Mouse (Mus musculus) heart, embryonic 10.5 days (tissue): ENCODE data around the gene Pop4. TPM values are rescaled to one million over a fixed set of nuclear protein-coding genes. Genes with fewer than 3 reads are reported as not detected.
"Not testable (repeated sequence)": the region's sequence is repeated elsewhere in the genome, so short reads cannot be mapped to it uniquely, and the experiment has no call there.

ENCODE experiments used
- DNase-seq: peaks from one replicate; pipeline ENCODE4 v3.0.0-alpha.2; 2017; ENCODE audit warnings: low spot score
- H3K27ac ChIP-seq: fragments of 300-500 bp; sonication (generic); 2 replicates; pipeline ENCODE4 v1.5.1; 2016; ENCODE audit warnings: mild to moderate bottlenecking
- H3K27me3 ChIP-seq: fragments of 300-500 bp; sonication (generic); 2 replicates; pipeline ENCODE4 v1.6.1; 2016; ENCODE audit warnings: mild to moderate bottlenecking; ENCODE audit not compliant: poor library complexity, insufficient read depth, severe bottlenecking
- H3K36me3 ChIP-seq: fragments of 300-500 bp; sonication (generic); 2 replicates; pipeline ENCODE4 v1.6.1; 2016; ENCODE audit warnings: mild to moderate bottlenecking, moderate library complexity
- H3K4me1 ChIP-seq: fragments of 300-500 bp; sonication (generic); 2 replicates; pipeline ENCODE4 v1.6.1; 2016; ENCODE audit warnings: mild to moderate bottlenecking
- H3K4me3 ChIP-seq: fragments of 300-500 bp; sonication (generic); 2 replicates; pipeline ENCODE4 v1.5.1; 2016; ENCODE audit warnings: mild to moderate bottlenecking, moderate library complexity
- H3K9me3 ChIP-seq: fragments of 300-500 bp; sonication (generic); 2 replicates; pipeline ENCODE4 v1.6.1; 2016; ENCODE audit warnings: mild to moderate bottlenecking, moderate library complexity
- WGBS: fragments of 180-500 bp; shearing (Covaris S2); methylation state at CpG from one replicate; pipeline ENCODE4 v1.1.7; 2016; 5-methylcytosine and 5-hydroxymethylcytosine counted together
- polyA plus RNA-seq: library from polyadenylated mRNA; unstranded; fragments of >200 nt; fragmentation: Nextera tagmentation; extraction: Ambion mirVana; gene quantifications from 2 replicates; pipeline ENCODE4 v1.2.1, GENCODE M21; 2016

The Pop4 gene
- 46.0 and 61.7 TPM in 2 replicates for polyA plus RNA-seq

GRCm38 (mm10) chr7:38270703-38271510, at the start of gene Pop4:
Gene Pop4 (minus strand): TSS chr7:38271423.
- peaks cover 13% of the 10 kb centered on the region for H3K4me1 ChIP-seq
- peaks cover 26% of the 10 kb centered on the region for H3K36me3 ChIP-seq
- peak within 1 kb of the TSS; percentile 91 for H3K27ac ChIP-seq
- no peaks in the 10 kb centered on the region for H3K9me3 ChIP-seq
- H3K27me3 ChIP-seq, result no peaks in the 10 kb centered on the region
- peak; percentile 95 for DNase-seq
- WGBS, result under 1% methylated on average over 38 of the region's 38 CpGs
- H3K4me3 ChIP-seq, result peak within 1 kb of the TSS; percentile 86

GRCm38 (mm10) chr7:38320641-38321040, 49.4 kb upstream of the Pop4 start:
- DNase-seq, result no peak
- no peaks in the 10 kb centered on the region for H3K9me3 ChIP-seq
- H3K4me1 ChIP-seq, result no peaks in the 10 kb centered on the region
- H3K27ac ChIP-seq, result no peak overlapping the region
- H3K36me3 ChIP-seq, result no peaks in the 10 kb centered on the region
- no peaks in the 10 kb centered on the region for H3K27me3 ChIP-seq
- no peak overlapping the region for H3K4me3 ChIP-seq
- WGBS, result 82% methylated on average over 2 of the region's 2 CpGs

- H3K9me3 ChIP-seq, H3K4me3 ChIP-seq, H3K36me3 ChIP-seq, H3K4me1 ChIP-seq, DNase-seq, H3K27ac ChIP-seq, H3K27me3 ChIP-seq: not testable (repeated sequence)
- 15% methylated on average over 4 of the region's 4 CpGs for WGBS
These were observed 11.0 kb upstream of the Pop4 start for GRCm38 (mm10) chr7:38282192-38282591.

- no peak overlapping the region for H3K27ac ChIP-seq
- H3K4me3 ChIP-seq, result no peak overlapping the region
- DNase-seq, result no peak
- H3K36me3 ChIP-seq, result peaks cover 9% of the 10 kb centered on the region
- H3K9me3 ChIP-seq, result no peaks in the 10 kb centered on the region
- H3K4me1 ChIP-seq, result peaks cover 13% of the 10 kb centered on the region
- H3K27me3 ChIP-seq, result no peaks in the 10 kb centered on the region
These were observed 1.3 kb upstream of the Pop4 start for GRCm38 (mm10) chr7:38272551-38272950.

GRCm38 (mm10) chr7:38271859-38272258, 636 bp upstream of the Pop4 start:
- no peak for DNase-seq
- no peaks in the 10 kb centered on the region for H3K27me3 ChIP-seq
- 14% methylated on average over 4 of the region's 4 CpGs for WGBS
- H3K4me3 ChIP-seq, result peak overlapping the region; percentile 86
- peak overlapping the region; percentile 91 for H3K27ac ChIP-seq
- peaks cover 16% of the 10 kb centered on the region for H3K36me3 ChIP-seq
- no peaks in the 10 kb centered on the region for H3K9me3 ChIP-seq
- peaks cover 13% of the 10 kb centered on the region for H3K4me1 ChIP-seq

GRCm38 (mm10) chr7:38271511-38271811, 238 bp upstream of the Pop4 start:
- Histone ChIP-seq H3K27ac (peak overlapping the region; percentile 91), H3K4me3 (peak overlapping the region; percentile 86), H3K9me3 (no peaks in the 10 kb centered on the region), H3K36me3 (peaks cover 20% of the 10 kb centered on the region), H3K27me3 (no peaks in the 10 kb centered on the region), H3K4me1 (peaks cover 13% of the 10 kb centered on the region)
- under 1% methylated on average over 11 of the region's 11 CpGs for WGBS
- no peak for DNase-seq

GRCm38 (mm10) chr7:38267006-38267680, 4.1 kb downstream of the Pop4 start:
- no peaks in the 10 kb centered on the region for H3K9me3 ChIP-seq
- 82% methylated on average over 8 of the region's 8 CpGs for WGBS
- no peak for DNase-seq
- peaks cover 13% of the 10 kb centered on the region for H3K4me1 ChIP-seq
- no peaks in the 10 kb centered on the region for H3K27me3 ChIP-seq
- H3K4me3 ChIP-seq, result no peak overlapping the region
- H3K36me3 ChIP-seq, result peaks cover 63% of the 10 kb centered on the region
- H3K27ac ChIP-seq, result no peak overlapping the region

GRCm38 (mm10) chr7:38262406-38262805, 8.8 kb downstream of the Pop4 start:
- Histone ChIP-seq H3K27me3 (no peaks in the 10 kb centered on the region), H3K9me3 (no peaks in the 10 kb centered on the region), H3K4me3 (no peak overlapping the region), H3K27ac (no peak overlapping the region), H3K4me1 (no peaks in the 10 kb centered on the region), H3K36me3 (peaks cover 65% of the 10 kb centered on the region)
- DNase-seq, result no peak
- WGBS, result 88% methylated on average over 5 of the region's 5 CpGs

GRCm38 (mm10) chr7:38259631-38260030, 11.6 kb downstream of the Pop4 start:
- Histone ChIP-seq H3K27ac (no peak overlapping the region), H3K27me3 (no peaks in the 10 kb centered on the region)
- WGBS, result 80% methylated on average over 2 of the region's 2 CpGs

GRCm38 (mm10) chr7:38253441-38253840, 17.8 kb downstream of the Pop4 start:
- H3K27me3 ChIP-seq, result no peaks in the 10 kb centered on the region
- no peak for DNase-seq
- no peak overlapping the region for H3K4me3 ChIP-seq
- H3K9me3 ChIP-seq, result no peaks in the 10 kb centered on the region
- H3K4me1 ChIP-seq, result no peaks in the 10 kb centered on the region
- no peak overlapping the region for H3K27ac ChIP-seq
- no peaks in the 10 kb centered on the region for H3K36me3 ChIP-seq

More at GRCm38 (mm10) chr7:38259631-38260030, 11.6 kb downstream of the Pop4 start:
- H3K36me3 ChIP-seq, result peaks cover 37% of the 10 kb centered on the region
- no peaks in the 10 kb centered on the region for H3K9me3 ChIP-seq
- H3K4me1 ChIP-seq, result no peaks in the 10 kb centered on the region
- DNase-seq, result no peak
- no peak overlapping the region for H3K4me3 ChIP-seq

GRCm38 (mm10) chr7:38251494-38252216, 19.6 kb downstream of the Pop4 start:
- Histone ChIP-seq H3K27ac (no peak overlapping the region), H3K9me3 (no peaks in the 10 kb centered on the region), H3K4me3 (no peak overlapping the region), H3K27me3 (no peaks in the 10 kb centered on the region), H3K4me1 (no peaks in the 10 kb centered on the region), H3K36me3 (no peaks in the 10 kb centered on the region)
- DNase-seq, result no peak
- WGBS, result 60% methylated on average over 5 of the region's 5 CpGs

- Histone ChIP-seq H3K36me3 (no peaks in the 10 kb centered on the region), H3K27ac (no peak overlapping the region), H3K4me1 (no peaks in the 10 kb centered on the region), H3K27me3 (no peaks in the 10 kb centered on the region), H3K4me3 (no peak overlapping the region), H3K9me3 (no peaks in the 10 kb centered on the region)
- no peak for DNase-seq
- WGBS, result 76% methylated on average over 4 of the region's 4 CpGs
These were observed 28.8 kb downstream of the Pop4 start for GRCm38 (mm10) chr7:38242417-38242816.

- H3K27me3 ChIP-seq, result no peaks in the 10 kb centered on the region
- no peak overlapping the region for H3K4me3 ChIP-seq
- no peaks in the 10 kb centered on the region for H3K9me3 ChIP-seq
- H3K27ac ChIP-seq, result no peak overlapping the region
- no peak for DNase-seq
- H3K4me1 ChIP-seq, result no peaks in the 10 kb centered on the region
- H3K36me3 ChIP-seq, result no peaks in the 10 kb centered on the region
These were observed 34.1 kb downstream of the Pop4 start for GRCm38 (mm10) chr7:38237140-38237539.
